Mouse (Mus musculus): ENCODE measurements at regions not wholly inside any gene's neighbourhood (a gene's known extent, or its start where the extent isn't known, plus 50 kb on each side); places are given as distances from the start of the nearest gene placed in this dataset.
"Not testable (repeated sequence)": the region's sequence is repeated elsewhere in the genome, so short reads cannot be mapped to it uniquely, and the experiment has no call there.

DNA sequence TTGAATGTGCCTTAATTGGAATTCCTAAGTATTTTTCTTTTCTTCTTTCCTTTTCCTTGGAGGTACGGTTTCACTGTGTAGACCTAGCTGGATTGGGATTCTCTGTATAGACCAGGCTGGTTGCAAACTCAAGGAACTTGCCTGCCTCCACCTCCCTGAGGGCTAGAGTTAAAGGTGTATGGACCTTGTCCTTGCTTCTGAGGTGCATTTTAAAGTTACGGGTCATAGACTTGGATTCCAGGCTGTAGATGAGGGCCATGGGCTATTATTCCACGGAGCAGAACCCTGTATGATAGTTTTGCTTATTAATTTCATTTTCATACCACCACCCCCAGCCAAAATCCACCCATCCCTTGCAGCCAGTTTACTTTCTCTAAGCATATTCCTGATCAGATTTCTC lies 50.7 kb upstream of the Wdr26 start:
- DNase-seq (ENCODE audit: low spot score), result no peak

DNA sequence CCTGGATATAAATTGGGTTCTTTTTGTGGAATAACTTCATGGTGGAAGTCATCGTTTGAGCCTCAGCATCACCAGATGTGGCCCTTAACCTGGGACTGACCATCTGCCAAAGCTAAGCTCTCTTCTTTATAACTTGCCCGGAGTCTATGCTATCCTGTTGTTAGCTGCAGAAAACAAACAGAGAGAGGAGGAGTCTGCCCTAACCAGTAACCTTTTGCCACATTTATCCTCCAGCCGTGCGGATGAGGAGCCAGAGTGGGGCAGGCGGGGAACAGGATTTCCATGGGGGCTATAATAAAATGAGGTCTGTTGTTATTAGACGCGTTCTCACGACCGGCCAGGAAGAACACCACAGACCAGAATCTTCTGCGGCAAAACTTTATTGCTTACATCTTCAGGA lies 51.4 kb upstream of the Wdr26 start:
- no peak for DNase-seq (ENCODE audit: low spot score)

DNA sequence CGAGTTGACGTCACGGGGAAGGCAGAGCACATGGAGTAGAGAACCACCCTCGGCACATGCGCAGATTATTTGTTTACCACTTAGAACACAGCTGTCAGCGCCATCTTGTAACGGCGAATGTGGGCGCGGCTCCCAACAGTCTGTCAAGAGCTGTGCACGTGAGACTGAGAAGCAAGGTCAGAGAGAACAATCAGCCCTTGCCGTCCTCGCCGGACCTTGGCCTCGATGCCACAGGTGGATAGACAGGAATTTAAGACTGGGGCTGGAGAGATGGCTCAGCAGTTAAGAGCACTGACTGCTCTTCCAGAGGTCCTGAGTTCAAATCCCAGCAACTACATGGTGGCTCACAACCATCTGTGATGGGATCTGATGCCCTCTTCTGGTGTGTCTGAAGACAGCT lies 58.7 kb upstream of the Wdr26 start:
- DNase-seq (ENCODE audit: low spot score), result not testable (repeated sequence)

DNA sequence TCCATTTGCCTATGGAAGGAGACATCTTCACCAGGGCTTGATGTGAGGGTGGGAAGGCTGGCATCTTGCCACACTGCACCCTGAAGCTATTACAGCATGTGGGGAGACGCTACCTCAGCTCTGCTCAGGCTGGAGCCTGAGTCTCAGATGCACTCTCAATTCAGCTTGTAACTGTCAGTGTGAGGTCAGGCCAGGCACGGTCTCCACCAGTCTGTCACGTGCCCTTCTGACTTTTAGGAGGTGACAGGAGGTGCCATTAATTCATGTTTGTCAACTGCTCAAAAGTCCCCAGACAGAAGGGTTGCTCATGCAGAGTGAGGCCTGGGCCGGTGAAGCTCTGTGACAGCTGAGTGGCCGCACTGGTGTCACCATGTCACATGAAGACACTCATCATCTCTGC lies 59.4 kb upstream of the Wdr26 start:
- DNase-seq (ENCODE audit: low spot score), result no peak

DNA sequence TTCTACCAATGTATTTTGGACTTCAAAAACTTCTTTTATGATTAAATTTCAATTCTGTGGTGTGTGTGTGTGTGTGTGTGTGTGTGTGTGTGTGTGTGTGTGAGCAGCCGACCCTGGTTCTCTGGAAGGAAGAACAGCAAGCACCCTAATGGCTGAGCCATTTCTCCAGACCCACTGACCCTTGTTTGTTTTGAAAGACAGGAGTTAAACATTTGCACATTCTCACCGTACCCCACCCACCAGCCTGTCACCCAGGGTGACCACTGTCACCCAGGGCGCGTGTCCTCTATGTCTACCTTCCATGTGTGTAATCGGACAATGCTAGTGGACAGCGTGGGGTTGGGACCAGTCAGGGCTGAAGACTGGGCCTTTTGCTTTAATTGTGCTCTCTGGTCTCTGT lies 60.0 kb upstream of the Wdr26 start:
- no peak for DNase-seq (ENCODE audit: low spot score)

DNA sequence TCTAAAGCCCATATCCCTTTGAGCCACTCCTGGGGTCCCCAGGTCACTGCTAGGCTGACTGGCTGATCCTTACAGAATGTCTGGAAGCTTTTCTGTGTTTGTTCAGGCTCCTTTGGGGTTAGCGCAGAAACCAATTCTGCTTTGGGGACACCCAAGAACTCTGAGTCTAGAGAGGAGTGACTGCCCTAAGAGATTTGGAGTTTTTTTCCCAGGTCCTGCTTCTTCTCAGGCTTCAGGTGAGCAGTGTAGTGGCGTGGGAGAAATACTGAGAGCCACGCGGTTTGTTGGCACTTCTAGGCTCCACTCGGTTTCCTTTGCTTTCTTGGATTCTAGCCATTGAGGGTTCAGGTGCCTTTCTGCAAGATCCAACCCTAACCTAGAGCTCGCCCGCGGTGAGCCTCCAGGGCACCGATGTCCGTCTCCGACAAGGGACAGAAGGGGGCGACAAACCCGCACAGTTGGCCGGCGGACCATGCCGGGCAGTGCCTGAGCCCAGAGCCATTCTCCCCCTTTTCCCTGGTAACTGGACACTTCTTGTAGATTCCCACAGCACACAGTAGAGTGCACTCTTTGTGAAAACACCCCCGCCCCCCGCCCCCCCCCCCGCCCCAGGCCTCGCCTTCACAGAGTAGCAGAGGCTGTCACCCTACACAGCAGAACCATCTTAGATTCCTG lies 61.0 kb upstream of the Wdr26 start:
- DNase-seq (ENCODE audit: low spot score), result peak; percentile 91

DNA sequence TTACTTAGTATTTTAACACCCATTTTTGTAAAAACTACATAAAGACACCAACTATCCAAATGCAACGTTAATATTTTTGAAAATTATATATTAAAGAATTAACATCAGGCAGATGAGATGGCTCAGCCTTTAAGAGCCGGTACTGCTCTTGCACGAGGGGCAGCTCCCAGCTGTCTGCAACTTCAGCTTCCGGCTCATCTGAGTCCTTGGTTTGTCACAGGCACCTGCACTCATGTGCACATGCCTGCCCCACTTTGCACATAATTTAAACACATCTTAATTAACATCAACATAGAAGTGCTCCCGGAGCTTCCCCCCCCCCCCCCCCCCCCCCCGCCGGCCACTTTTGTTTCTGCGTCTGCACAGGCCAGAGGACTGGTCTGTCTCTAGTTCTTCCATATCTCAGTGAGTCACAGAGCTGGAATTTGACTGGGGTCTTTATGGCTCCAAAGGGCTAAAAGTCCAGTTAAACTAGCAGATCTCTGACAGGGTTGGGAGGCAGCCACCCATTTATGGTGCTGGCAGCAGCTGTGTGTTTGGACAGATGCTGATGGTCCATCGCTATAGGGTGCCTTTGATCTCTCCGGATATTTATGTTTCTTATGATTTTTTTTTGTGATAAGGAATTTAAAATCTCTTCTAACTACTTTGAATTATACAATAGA lies 61.9 kb upstream of the Wdr26 start:
- no peak for DNase-seq (ENCODE audit: low spot score)

DNA sequence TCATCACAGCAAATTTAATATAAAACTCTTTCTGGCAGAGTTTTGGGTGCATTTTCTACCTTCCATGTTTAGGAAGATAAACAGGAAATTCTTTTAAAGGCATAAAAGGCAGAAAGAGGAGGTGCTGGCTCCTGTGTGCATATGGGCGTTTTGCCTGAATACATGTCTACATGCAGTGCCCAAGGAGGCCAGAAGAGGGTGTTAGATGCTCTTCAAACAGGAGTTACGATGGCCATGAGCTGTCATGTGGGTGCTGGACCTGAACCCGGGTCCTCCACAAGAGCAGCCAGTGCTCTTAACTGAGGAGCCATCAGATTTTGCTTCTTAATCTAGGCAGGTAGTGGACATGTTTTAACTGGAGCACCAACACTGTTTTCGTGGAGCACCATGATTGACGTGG lies 69.0 kb upstream of the Wdr26 start:
- DNase-seq (ENCODE audit: low spot score), result no peak

DNA sequence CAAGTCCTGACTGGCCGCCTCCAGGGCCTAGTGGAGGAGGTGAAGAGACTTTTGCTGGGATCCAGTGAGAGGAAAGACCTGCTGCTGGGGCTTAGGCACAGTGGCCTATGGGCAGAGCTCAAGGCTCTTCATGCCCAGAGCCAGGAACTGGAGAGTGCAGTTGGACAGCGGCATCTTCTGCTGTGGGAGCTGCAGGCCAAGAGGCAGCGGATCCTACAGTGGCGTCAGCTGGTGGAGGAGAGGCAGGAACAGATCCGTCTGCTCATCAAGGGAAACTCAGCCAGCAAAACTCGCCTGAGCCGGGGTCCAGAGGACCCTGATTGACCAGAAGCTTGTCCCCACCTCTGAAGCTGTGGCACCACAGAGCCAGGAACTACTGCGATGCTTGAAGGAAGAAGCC lies 69.4 kb upstream of the Cnih3 start:
- not testable (repeated sequence) for DNase-seq (ENCODE audit: low spot score)

DNA sequence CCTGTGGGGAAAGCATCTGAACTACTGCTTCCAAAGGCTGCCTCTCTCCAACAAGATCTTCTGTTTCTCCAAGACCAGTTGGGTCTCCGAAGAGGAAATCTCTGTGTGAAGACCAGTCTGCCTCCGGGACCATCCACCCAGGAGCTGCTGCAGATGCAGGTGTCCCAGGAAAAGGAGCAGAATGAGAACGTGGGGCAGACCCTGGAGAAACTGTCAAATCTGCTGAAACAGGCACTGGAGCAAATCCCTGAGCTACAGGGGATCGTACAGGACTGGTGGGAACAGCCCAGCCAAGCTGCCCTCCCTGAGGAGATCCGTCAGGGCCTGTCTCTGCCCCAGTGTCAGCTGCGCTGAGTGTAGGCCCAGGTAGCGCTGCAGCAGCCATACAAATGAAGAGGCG lies 68.9 kb upstream of the Cnih3 start:
- not testable (repeated sequence) for DNase-seq (ENCODE audit: low spot score)

DNA sequence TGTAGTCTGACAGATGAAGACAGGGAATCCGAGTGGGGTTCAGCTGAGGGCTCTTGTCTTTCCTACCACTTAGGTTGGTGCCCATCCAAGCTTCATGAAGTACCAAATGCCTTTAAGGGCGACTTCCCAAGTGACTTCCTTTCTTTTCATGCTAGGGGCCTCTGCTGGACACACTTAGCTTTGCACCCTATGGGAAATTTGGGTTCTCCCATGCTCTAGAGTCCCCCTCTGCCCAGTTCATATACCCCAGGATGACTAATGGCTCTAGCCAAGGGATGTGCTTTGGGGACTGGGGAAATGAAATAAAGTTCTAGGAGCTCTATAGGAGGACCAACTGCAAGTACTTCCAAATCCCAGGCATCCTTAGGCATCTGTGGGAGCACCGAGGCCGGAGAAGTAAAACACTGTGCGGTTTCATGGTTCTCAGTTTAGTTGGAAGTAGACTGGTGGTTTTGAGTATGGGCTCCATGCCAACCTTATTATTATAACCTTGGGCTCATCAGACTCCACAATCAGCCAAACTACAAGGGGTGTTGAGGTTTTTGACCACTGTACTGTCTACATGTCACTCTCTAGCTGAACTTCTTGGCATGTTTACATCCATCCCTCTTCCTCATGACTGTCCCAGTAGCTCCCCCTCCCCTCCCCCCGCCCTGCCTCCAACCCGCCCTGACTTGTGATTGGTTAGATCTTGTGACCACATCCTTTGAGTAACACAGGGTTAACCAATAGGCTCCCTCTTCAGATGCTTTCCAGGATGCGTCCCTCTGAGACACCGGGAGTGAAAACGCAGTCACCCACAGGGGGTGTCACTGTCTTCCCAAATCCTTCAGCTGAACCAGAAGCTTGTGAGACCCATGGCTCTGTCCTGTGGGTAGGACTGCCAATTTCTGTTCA lies 67.9 kb upstream of the Cnih3 start:
- DNase-seq (ENCODE audit: low spot score), result no peak

DNA sequence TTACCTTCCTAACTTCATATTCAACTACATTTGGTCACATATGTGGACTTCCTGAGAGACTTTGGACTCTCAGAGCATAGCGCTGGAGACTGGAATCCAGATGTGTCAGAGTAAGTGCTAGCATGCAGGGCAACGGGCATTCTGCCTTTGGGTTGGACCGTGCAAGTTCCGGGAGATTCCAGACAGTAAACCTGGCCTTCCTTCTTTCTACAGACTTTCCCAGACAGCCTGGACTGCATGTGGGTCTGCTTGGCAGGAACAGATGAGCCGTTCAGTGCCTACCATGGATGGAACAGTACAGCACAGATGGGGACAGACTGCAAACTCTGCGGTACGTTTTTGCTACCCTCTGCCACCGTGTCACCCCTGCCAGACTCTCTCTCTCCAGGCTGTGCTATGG lies 66.8 kb upstream of the Cnih3 start:
- DNase-seq (ENCODE audit: low spot score), result no peak

DNA sequence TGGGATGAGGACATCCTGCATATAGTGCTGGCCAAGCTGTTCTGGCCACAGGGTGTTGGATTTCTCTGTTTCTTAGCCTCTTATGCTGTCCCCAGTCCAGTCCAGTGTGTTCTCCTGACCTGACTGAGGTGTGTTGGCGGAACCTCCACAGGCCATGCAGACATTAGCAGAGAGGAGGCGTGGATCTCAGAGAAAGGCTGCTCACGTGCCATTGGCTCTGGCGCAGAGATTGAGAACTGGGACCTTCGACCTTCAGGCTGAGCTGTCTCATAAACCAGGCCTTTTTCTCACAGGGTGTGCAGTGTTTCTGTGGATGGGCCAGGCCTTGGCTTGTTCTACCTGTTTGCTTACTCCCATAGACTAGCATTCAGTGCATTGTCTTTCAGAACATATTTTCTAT lies 66.3 kb upstream of the Cnih3 start:
- DNase-seq (ENCODE audit: low spot score), result no peak

DNA sequence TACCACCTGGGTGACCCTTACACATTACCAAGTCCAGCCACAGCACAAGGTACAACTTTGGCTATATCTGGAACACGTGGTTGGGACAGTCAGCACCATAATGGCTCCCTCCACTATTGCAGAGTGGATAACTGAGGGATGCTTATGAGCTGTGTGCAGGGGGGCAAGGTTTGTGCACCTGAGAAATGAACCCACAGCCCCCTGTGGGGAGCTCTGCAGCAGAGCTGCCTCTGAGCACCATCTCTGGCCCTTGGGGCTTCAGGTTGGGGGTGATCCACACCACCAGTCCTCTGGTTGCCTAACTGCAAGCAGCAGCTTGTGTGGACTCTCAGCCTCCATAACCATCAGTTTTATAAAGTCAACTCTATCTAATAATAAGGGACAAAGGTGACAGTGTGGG lies 65.3 kb upstream of the Cnih3 start:
- DNase-seq (ENCODE audit: low spot score), result no peak

DNA sequence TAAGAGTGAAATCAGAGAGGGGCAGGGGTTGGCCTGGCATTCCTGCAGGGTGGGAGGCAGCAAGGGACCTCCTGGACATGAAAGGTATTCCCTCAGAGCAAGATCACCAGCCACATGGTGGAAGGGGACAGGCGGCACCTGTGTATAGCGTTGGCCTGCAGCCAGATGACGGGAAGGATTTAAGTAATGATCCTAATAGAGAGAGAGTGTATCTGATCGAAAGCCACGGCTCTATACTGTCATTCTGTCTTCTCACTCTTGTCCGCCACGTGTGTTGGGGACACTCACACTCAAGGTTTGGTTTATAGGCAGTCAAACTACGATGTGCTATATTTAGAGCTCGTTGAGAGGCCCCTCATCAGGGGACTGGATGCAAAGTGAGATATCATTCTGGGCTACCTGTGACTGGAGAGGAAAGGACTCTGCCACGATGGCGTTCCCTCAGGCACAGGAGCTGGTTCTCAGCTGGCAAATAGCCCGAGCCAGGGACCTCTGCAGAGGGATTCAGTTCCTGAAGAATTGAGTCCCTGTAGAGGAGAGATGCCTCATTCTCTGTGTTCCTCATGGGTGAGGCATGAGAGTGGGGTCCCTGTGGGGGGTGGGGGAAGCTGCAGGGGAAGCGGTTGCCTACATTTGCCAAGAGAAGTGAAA lies 62.9 kb upstream of the Cnih3 start:
- DNase-seq (ENCODE audit: low spot score), result no peak

DNA sequence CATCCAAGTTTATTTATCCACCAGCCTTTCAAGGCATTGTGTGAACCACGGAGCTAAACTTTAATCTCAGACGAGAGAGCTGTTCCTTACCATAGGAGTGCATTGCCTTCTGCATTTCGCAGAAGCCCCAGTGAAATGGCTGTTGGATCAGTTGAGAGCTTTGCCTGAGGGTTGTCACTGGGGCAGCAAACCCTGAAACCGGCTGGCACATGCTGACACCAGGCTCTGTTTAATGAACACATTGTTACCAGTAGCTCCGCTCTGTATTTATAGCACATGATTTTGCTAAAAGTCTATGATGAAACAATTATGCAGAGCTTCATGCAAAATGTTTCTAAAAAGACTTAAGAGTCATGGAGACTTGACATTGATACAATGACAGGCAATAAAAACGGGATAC lies 61.2 kb upstream of the Cnih3 start:
- no peak for DNase-seq (ENCODE audit: low spot score)

DNA sequence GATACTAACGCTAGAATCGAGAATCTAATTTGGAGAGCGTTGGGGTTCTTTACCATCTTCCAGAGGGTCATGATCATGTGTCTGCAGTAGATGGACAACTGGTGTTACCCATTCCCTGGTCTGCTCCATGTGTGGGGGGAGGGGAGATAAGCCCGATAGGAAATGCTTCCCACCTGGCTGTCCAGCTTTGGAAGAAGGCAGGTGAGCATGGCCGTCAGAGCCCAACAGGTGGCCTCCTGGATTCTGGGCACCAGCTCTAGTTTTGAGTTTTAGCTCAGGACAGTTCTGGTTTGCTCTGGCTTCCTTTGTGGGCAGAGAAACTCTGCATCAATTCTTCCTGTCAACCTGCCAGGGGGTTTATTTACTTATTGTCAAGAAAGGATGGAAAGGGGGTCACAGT lies 60.5 kb upstream of the Cnih3 start:
- DNase-seq (ENCODE audit: low spot score), result no peak

DNA sequence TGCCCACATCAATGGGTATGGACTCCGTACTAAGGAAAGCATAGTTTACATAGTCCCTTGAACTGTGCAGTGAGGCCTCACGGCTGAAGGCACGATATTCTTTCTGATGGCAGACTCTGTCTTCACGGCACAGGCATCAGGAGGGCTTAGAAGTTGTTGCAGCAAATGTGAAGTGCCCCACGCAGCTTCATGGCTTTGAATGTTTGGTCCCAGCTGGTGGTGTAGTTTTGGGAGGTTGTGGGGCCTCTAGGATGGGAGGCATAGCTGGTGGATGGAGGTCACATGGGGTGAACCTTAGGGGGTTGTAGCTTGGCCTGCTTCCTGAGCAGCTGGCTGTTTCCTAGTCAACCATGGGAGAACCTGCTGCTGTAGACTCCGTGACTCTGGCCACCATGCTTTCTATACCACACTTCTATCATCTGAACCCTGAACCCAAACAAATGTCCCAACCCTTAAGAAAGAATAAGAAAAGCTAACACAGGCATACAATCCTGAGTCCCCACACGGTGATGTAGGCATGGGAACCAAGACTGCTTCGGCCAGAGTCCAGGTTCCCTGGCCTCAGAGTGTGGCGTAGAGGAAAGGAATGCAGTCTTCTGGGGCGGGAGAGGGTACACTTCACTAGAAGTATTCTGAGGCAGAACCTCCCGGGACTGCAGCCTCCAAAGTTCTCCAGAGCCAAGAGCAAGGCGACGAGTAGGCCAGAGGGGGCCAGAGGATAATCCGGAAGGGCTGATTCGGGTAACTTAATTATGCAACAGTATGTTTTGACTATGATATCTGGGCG lies 59.2 kb upstream of the Cnih3 start:
- DNase-seq (ENCODE audit: low spot score), result no peak

DNA sequence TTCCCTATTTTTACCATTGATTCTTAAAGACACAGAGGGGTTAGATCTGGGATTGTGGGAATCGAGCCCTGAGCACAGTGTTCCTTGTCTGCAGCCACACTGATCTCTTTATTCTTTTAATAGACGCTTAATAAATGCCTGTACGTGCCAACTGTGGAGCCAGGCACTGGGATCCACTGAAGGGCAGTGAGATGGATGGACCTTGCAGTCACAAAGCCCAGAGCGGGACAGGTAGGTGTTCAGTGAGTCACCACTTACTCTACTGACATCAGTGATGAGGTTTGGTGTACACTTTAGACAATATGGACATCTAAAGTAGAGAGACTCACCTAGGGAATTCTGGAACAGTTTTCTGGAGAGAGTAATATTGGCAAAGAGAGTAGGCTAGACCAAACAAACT lies 56.8 kb upstream of the Cnih3 start:
- DNase-seq (ENCODE audit: low spot score), result no peak

DNA sequence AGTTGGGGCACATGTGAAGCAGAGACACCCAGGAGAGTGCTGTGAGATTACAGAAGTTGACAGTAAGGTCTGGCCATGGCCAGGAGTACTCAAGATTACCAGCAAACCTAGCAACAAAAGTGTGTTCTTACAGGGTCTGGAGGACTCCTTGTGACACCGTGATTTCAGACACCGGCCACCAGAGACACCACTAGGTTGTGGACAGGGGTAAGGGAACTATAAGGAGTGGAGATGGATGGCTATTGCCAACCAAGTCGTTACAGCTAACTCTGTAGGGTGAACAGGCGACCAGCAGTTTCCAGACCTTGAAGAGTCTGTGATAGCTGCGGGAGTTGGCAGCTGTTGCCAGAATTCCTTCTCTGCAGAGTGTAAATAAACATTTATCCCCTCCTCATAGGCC lies 54.4 kb upstream of the Cnih3 start:
- DNase-seq (ENCODE audit: low spot score), result no peak

DNA sequence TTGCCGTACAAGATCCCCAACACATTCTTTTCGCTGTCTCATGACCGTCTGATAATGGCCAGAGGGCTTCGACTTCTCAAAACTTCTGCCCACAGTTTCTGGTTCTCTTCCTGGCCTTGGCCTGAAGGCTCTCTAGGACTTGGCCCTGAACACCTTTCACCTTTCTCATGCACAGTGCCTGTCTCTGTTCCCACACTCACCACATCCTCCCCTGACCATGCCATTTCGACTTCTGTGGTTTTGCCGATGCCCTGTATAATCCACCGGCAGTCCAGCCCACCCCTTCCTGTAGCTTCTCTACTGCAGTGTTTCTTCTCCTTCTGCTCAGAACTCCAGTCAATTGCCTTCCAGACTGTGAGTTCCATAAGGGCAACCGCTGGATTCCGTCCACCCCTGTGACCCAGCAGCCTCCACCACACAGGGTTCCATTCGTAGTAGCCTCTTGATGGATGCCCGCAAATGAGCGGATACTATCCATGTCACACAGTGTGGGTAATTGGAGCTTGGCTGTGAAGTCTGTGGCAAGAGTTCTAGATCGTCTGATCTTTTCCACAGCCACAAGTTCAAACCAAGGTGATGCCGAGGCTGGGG lies 53.3 kb upstream of the Cnih3 start:
- no peak for DNase-seq (ENCODE audit: low spot score)

All from embryo, embryonic 10.5 days (tissue).